Mouse (Mus musculus) CH12.LX (cell line): ENCODE measurements around the gene Minpp1. TPM values are rescaled to one million over a fixed set of nuclear protein-coding genes. Genes with fewer than 3 reads are reported as not detected.

Experiments used
- DNase-seq: peaks from one replicate; pipeline ENCODE4 v3.0.0-alpha.2; 2013; ENCODE audit errors: extremely low read depth
- H3K27ac ChIP-seq: 2 replicates; pipeline ENCODE4 v1.5.1; 2012; ENCODE audit warnings: low read depth, mild to moderate bottlenecking, control low read depth, moderate library complexity; ENCODE audit not compliant: insufficient read depth
- H3K27me3 ChIP-seq: replicated peaks from 2 replicates; pipeline ENCODE3; 2012; ENCODE audit warnings: inconsistent platforms
- H3K36me3 ChIP-seq, 2 experiments: replicated peaks in 1 of 2; 2 replicates each; pipeline versions ENCODE3 to v1.6.1; 2012; ENCODE audit warnings: inconsistent platforms in 1 of 2, low read length in 1 of 2, mild to moderate bottlenecking in 1 of 2, mixed read lengths in 1 of 2, moderate library complexity in 1 of 2; ENCODE audit not compliant: control insufficient read depth in 1 of 2, insufficient read depth in 1 of 2
- H3K4me1 ChIP-seq, 2 experiments: 2 replicates each; pipeline ENCODE4 v1.6.1; 2012; ENCODE audit warnings: inconsistent platforms in 1 of 2, moderate library complexity in 1 of 2; ENCODE audit not compliant: insufficient read depth in 2 of 2, control insufficient read depth in 1 of 2
- H3K4me2 ChIP-seq: 2 replicates; pipeline ENCODE4 v1.6.1; 2012; ENCODE audit warnings: low read depth, mild to moderate bottlenecking, control low read depth; ENCODE audit not compliant: poor library complexity, insufficient read depth, severe bottlenecking
- H3K4me3 ChIP-seq, 3 experiments: fragments of 150-350 bp in 1 of 3; sonication (generic) in 1 of 3; replicated peaks in 1 of 3; 2 replicates each; pipeline versions ENCODE3 to v1.5.1; 2011 to 2012; ENCODE audit warnings: low read depth in 2 of 3, low read length in 2 of 3, mild to moderate bottlenecking in 2 of 3, moderate library complexity in 2 of 3, control low read depth in 1 of 3, improper control_type of control experiment in 1 of 3, inconsistent platforms in 1 of 3, mixed read lengths in 1 of 3; ENCODE audit not compliant: poor library complexity in 1 of 3
- H3K79me2 ChIP-seq: replicated peaks from 2 replicates; pipeline ENCODE4 v1.6.1; 2012; ENCODE audit warnings: mild to moderate bottlenecking, moderate library complexity; ENCODE audit not compliant: control insufficient read depth, poor library complexity, insufficient read depth, severe bottlenecking; ENCODE audit errors: extremely low read depth
- H3K9ac ChIP-seq: 2 replicates; pipeline ENCODE4 v1.6.1; 2012; ENCODE audit warnings: low read depth, mild to moderate bottlenecking, control low read depth, moderate library complexity; ENCODE audit not compliant: insufficient read depth
- H3K9me3 ChIP-seq: replicated peaks from 2 replicates; pipeline ENCODE3; 2012; ENCODE audit warnings: low read length, inconsistent platforms, mixed read lengths
- CHD1 ChIP-seq: IDR thresholded peaks from 2 replicates; pipeline ENCODE4 v1.6.1; 2012; ENCODE audit warnings: low read depth, low read length, improper control_type of control experiment, inconsistent platforms
- GABPA ChIP-seq: IDR thresholded peaks from 2 replicates; pipeline ENCODE4 v1.6.1; 2012; ENCODE audit warnings: low read depth, low read length, improper control_type of control experiment, inconsistent platforms; ENCODE audit not compliant: insufficient replicate concordance
- HCFC1 ChIP-seq: IDR thresholded peaks from 2 replicates; pipeline ENCODE4 v1.6.1; 2012; ENCODE audit warnings: low read depth, mild to moderate bottlenecking, inconsistent platforms, low read length, improper control_type of control experiment
- IRF4 ChIP-seq: IDR thresholded peaks from 2 replicates; pipeline ENCODE4 v1.6.1; 2014; ENCODE audit warnings: low read depth, mild to moderate bottlenecking, inconsistent platforms, low read length, improper control_type of control experiment
- JUN ChIP-seq: IDR thresholded peaks from 2 replicates; pipeline ENCODE4 v1.6.1; 2011; ENCODE audit warnings: low read depth, mild to moderate bottlenecking, low read length, improper control_type of control experiment, moderate library complexity; ENCODE audit not compliant: insufficient read depth
- JUND ChIP-seq: conservative IDR thresholded peaks from 2 replicates; pipeline ENCODE4 v1.6.1; 2011; ENCODE audit warnings: low read depth, low read length, improper control_type of control experiment
- MYC ChIP-seq: IDR thresholded peaks from 2 replicates; pipeline ENCODE4 v1.6.1; 2011; ENCODE audit warnings: low read depth, mild to moderate bottlenecking, improper control_type of control experiment, low read length
- PAX5 ChIP-seq: IDR thresholded peaks from 2 replicates; pipeline ENCODE4 v1.6.1; 2012; ENCODE audit warnings: low read length, inconsistent platforms, mixed read lengths
- SMC3 ChIP-seq: IDR thresholded peaks from 2 replicates; pipeline ENCODE4 v1.6.1; 2011; ENCODE audit warnings: low read depth, low read length, improper control_type of control experiment
- TCF12 ChIP-seq: IDR thresholded peaks from 2 replicates; pipeline ENCODE4 v1.6.1; 2014; ENCODE audit warnings: low read depth, mild to moderate bottlenecking, inconsistent platforms, low read length, improper control_type of control experiment
- USF2 ChIP-seq: conservative IDR thresholded peaks from 2 replicates; pipeline ENCODE4 v1.6.1; 2011; ENCODE audit warnings: low read depth, low read length, improper control_type of control experiment
- ZKSCAN1 ChIP-seq: IDR thresholded peaks from 2 replicates; pipeline ENCODE4 v1.6.1; 2012; ENCODE audit warnings: low read depth, inconsistent platforms, low read length, improper control_type of control experiment, borderline replicate concordance
- ZNF384 ChIP-seq: IDR thresholded peaks from 2 replicates; pipeline ENCODE4 v1.6.1; 2012; ENCODE audit warnings: low read depth, low read length, improper control_type of control experiment, inconsistent platforms
- dilution Hi-C: fragments of 300-500 bp; cut with MboI; formaldehyde crosslinking; loops from 2 replicates; pipeline ENCODE4 v1.14.3; 2020; ENCODE audit warnings: low sequenced_read_pairs; ENCODE audit not compliant: extremely low pct_unique_long_range_greater_than_20kb, extremely low pct_ligation_motif_present
- in situ Hi-C: fragments of 300-500 bp; cut with MboI; formaldehyde crosslinking; loops from 3 replicates; pipeline ENCODE4 v1.14.3; 2019; ENCODE audit warnings: low sequenced_read_pairs, low pct_ligation_motif_present, low pct_unique_long_range_greater_than_20kb, mixed read lengths
- polyA plus RNA-seq: library from polyadenylated mRNA; unstranded; fragments of >175 nt; gene quantifications from 2 replicates; pipeline ENCODE4 v1.2.1, GENCODE M21; 2012; ENCODE audit warnings: low read depth; ENCODE audit not compliant: insufficient read length
- total RNA-seq, 2 experiments: library from RNA; depleted of rRNA; stranded (reverse); fragments of 300-350 nt in 1 of 2; fragments of >200 nt in 1 of 2; gene quantifications; 2 replicates each; pipeline ENCODE4 v1.2.3; 2012 to 2014

Minpp1 gene
- total and polyA plus RNA-seq, 3 experiments, result 50.5 to 73.2 (median 50.7) TPM

- DNase-seq, result no peak
- in situ Hi-C loops (no loop called here), dilution Hi-C loops (no loop called here)
- Histone ChIP-seq H3K36me3 (no peaks in the 10 kb centered on the region), H3K4me2 (no peak overlapping the region), H3K4me3 (no peak overlapping the region), H3K27me3 (no peaks in the 10 kb centered on the region), H3K4me1 (peaks cover 0 to 6% of the 10 kb centered on the region in 2 experiments; a peak in 2 of 4 replicates), H3K27ac (no peak overlapping the region), H3K9ac (no peak overlapping the region), H3K79me2 (peaks cover under 1% of the 10 kb centered on the region; the same call in 1 of the 2 replicates), H3K9me3 (no peaks in the 10 kb centered on the region)
- TF ChIP-seq PAX5 (no peak), SMC3 (no peak), IRF4 (no peak), TCF12 (no peak), ZKSCAN1 (no peak), HCFC1 (no peak), JUND (no peak), CHD1 (no peak), USF2 (no peak), ZNF384 (no peak)
Observed at GRCm38 (mm10) chr19:32481511-32481910, 4.1 kb upstream of the Minpp1 start.

- H3K4me3 ChIP-seq, result peak overlapping the region; percentile 61 to 86 (median 85)
- H3K4me2 ChIP-seq, result peak overlapping the region; percentile 41
- peaks cover 27% of the 10 kb centered on the region for H3K79me2 ChIP-seq
- H3K9me3 ChIP-seq, result no peaks in the 10 kb centered on the region
- no peaks in the 10 kb centered on the region for H3K27me3 ChIP-seq
- H3K27ac ChIP-seq, result no peak overlapping the region
- no peaks in the 10 kb centered on the region for H3K36me3 ChIP-seq
- H3K4me1 ChIP-seq, result peaks cover 0 to 17% of the 10 kb centered on the region in 2 experiments; a peak in 2 of 4 replicates
- peak; percentile 42 for DNase-seq
- in situ Hi-C loops, result no loop called here
- dilution Hi-C loops, result no loop called here
- TF ChIP-seq MYC, result no peak
- TF ChIP-seq JUN, result peak; percentile 53
- no peak for TF ChIP-seq GABPA
- TF ChIP-seq JUND, result peak; percentile 19; the same call in 1 of the 2 replicates
- peak overlapping the region; percentile 72 for H3K9ac ChIP-seq
Observed at GRCm38 (mm10) chr19:32484941-32485660, 468 bp upstream of the Minpp1 start.
